Mouse (Mus musculus): ENCODE data around the gene Arhgef28. TPM values are rescaled to one million over a fixed set of nuclear protein-coding genes. Genes with fewer than 3 reads are reported as not detected.

Gene Arhgef28
- polyA plus RNA-seq, 1 experiment from 2014 or later, result 19.3 TPM

DNA sequence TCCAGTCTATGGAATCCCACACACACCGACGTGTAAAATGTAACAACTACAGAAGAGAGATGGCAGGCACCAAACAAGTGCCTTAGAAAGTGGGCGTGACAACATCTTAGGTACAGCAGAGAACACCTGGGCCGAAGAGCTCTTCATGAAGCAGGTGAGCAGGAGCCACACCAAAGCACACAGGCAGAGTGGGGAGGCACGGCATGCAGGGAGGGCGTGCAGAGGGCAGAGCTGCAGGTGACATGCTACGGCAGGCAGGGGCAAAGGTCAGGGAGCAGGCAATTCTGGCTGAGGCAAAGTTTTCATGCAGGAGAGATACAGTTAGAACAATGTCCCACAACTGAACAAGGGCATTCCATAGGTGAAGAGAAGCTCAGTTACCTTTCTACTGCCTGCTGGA is 259.8 kb downstream of the Arhgef28 start:
- WGBS, result 58% methylated on average over 7 of the region's 7 CpGs
- ATAC-seq (ENCODE audit: borderline replicate concordance, extremely low read depth, low FRiP score, low TSS enrichment), result no peak
- no peaks in the 10 kb centered on the region for H3K4me1 ChIP-seq

DNA sequence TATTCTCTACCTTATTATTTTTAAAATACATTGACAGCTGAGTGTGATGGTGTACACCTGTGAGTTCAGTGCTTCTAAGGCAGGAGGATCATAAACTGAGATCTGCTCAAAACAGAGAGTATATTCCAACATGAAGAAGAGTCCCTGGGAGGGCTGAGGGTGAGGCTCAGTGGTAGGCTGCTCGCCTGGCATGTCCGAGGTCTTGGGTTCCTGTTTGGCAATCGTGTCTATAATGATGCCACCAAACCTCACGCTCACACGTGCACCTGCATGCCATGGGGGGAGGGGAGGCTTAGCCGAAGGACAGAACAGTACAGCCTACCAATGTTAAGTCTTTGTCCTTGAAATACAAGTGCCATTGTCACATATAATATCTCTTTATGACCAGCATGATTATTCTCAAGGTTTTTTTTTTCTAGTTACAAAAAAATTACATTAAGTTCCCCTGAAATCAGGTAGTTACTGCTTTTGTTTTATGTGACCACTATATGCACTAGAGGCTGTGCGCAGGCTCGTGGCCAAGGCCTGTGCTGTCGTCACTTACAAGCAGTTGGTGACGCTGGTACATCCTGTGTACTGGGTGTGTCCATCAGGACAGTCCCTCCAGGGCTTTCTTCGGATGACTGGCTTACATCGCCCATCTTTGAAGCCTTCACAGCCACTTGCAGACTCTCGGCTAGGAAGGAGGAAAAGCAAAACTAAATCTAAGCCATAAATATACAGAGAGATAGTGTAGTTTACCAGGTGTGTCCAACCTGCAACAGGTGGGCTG is 264.1 kb downstream of the Arhgef28 start:
- Histone ChIP-seq H3K4me1 (no peaks in the 10 kb centered on the region; the same call in 1 of the 2 replicates), H3K27ac (no peak overlapping the region), H3K9ac (no peak overlapping the region), H3K36me3 (no peaks in the 10 kb centered on the region), H3K4me2 (no peak overlapping the region), H3K4me3 (no peak overlapping the region), H3K9me3 (no peaks in the 10 kb centered on the region), H3K27me3 (no peaks in the 10 kb centered on the region)
- ATAC-seq (ENCODE audit: borderline replicate concordance, extremely low read depth, low FRiP score, low TSS enrichment), result no peak
- 80% methylated on average over 13 of the region's 13 CpGs for WGBS

More for the DNA sequence above, 259.8 kb downstream of the Arhgef28 start:
- Histone ChIP-seq H3K36me3 (no peaks in the 10 kb centered on the region), H3K27ac (no peak overlapping the region), H3K9me3 (no peaks in the 10 kb centered on the region), H3K4me3 (no peak overlapping the region), H3K27me3 (no peaks in the 10 kb centered on the region), H3K9ac (no peak overlapping the region), H3K4me2 (no peak overlapping the region)

DNA sequence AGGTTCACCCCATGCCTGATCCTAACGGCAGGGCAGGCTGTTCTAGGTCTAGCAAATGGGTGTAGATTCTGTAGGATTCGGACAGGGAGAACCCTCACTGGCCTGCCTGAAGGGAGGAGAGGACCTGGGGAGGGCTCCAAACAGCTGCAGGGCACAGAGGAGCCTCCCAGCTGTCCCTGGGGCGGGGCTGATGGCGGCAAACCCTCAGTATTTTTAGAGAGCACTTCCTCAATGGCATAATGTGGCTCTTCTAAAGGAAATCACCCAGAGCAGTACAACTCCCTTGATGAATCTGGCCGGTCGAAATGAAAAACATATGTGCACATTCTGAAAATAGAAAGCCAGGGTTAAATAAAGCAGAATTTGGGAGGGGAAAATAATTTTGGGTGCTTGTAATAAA is 265.1 kb downstream of the Arhgef28 start:
- no peaks in the 10 kb centered on the region; the same call in 1 of the 2 replicates for H3K4me1 ChIP-seq
- H3K4me2 ChIP-seq, result no peak overlapping the region
- 65% methylated on average over 6 of the region's 6 CpGs for WGBS
- no peaks in the 10 kb centered on the region for H3K27me3 ChIP-seq
- H3K9me3 ChIP-seq, result no peaks in the 10 kb centered on the region
- no peak for ATAC-seq (ENCODE audit: borderline replicate concordance, extremely low read depth, low FRiP score, low TSS enrichment)
- H3K4me3 ChIP-seq, result no peak overlapping the region
- no peaks in the 10 kb centered on the region for H3K36me3 ChIP-seq
- H3K27ac ChIP-seq, result no peak overlapping the region
- no peak overlapping the region for H3K9ac ChIP-seq

DNA sequence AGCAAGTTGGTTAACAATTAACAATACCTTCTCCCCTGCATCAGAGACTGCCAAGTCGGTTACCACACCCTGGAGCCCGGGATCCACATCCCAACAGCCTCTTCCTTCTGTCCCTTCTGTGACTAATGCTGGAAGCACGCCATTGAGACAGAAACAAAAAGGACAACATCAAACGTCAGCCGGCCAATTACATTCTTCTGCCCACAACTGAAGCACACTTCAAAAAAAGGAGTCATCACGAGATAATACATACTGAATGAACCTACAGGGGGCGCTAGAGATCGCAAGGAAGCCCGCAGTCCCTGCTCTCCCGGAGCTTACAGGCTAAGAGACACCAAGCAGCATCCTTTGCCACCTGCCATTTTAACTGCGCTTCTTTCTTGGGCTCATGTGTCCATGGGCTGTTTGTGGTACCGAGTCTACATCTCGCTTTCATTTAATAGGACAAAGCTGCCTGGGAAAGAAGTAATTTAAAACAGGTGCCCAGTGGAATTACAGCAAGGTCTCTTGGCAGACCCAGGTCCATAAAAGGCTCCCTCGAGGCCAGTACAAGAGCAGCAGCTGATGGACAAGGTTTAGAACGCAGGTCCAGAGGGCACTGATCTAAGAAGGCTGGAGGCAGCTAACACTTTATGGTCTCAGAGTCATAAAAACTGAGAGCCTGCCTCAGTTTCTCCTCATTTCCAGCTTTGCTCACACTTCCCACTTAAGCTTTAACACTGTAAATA is 266.6 kb downstream of the Arhgef28 start:
- ATAC-seq (ENCODE audit: borderline replicate concordance, extremely low read depth, low FRiP score, low TSS enrichment), result peak; percentile 23; the same call in 1 of the 2 replicates

DNA sequence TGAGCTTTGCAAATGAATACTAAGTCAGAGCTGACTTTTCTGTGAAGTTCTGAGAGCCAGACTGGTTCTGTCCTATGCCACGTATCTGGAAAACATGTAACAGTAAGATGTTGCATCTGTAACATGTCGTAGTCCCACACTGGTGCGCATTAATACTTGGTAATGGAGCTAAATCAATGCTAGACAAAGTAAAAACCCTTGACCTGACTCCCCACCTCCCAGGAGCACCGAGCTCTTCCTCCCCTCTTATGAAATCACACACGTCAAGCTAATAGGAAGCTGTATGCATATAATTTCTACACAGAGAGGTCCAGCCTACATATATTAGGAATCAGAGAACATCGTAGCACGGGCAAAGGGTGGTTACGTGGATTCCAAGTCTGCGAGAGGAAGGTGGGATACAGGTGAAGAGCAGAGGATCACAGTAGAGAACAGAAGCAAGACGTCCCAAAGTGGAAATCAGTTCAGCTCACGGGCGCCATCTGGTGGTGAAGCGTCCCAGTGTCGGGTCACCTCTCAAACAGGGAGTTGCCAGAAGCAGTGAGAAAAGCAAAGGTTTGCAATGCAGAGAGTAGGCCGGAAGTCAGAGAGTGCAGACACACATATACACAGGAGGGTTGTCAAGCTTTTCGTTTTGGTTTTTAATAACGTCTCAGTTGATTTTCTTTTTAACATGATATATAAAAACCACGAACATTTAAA is 267.5 kb downstream of the Arhgef28 start:
- Histone ChIP-seq H3K4me3 (no peak overlapping the region), H3K27me3 (no peaks in the 10 kb centered on the region), H3K9ac (no peak overlapping the region), H3K27ac (no peak overlapping the region), H3K36me3 (no peaks in the 10 kb centered on the region), H3K9me3 (no peaks in the 10 kb centered on the region), H3K4me2 (no peak overlapping the region), H3K4me1 (no peaks in the 10 kb centered on the region; the same call in 1 of the 2 replicates)
- WGBS, result 27% methylated on average over 18 of the region's 18 CpGs
- peak; percentile 35; the same call in 1 of the 2 replicates for ATAC-seq (ENCODE audit: borderline replicate concordance, extremely low read depth, low FRiP score, low TSS enrichment)

More for the DNA sequence above, 266.6 kb downstream of the Arhgef28 start:
- H3K4me1 ChIP-seq, result no peaks in the 10 kb centered on the region; the same call in 1 of the 2 replicates
- H3K36me3 ChIP-seq, result no peaks in the 10 kb centered on the region
- no peak overlapping the region for H3K4me3 ChIP-seq
- 57% methylated on average over 15 of the region's 15 CpGs for WGBS
- no peak overlapping the region for H3K4me2 ChIP-seq
- no peaks in the 10 kb centered on the region for H3K27me3 ChIP-seq
- no peaks in the 10 kb centered on the region for H3K9me3 ChIP-seq
- no peak overlapping the region for H3K9ac ChIP-seq
- H3K27ac ChIP-seq, result no peak overlapping the region

DNA sequence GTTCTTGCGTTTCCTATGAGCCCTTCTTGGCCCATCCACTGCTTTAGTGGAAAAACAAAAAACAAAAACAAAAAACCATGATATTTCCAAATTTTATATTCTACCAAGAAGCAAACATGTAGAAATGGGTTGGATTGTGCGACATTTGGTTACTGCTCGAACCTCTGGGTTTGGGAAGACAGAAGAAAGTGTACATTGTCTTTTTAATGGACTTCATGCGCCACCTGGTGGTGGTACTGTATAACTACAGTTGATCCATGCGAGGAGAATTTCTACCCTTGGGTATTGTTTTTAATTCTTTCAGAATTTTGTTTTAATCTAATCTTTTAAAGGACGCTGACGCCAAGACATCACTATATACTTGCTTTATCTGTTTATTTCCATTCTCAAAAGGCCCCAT is 268.3 kb downstream of the Arhgef28 start:
- no peak for ATAC-seq (ENCODE audit: borderline replicate concordance, extremely low read depth, low FRiP score, low TSS enrichment)

DNA sequence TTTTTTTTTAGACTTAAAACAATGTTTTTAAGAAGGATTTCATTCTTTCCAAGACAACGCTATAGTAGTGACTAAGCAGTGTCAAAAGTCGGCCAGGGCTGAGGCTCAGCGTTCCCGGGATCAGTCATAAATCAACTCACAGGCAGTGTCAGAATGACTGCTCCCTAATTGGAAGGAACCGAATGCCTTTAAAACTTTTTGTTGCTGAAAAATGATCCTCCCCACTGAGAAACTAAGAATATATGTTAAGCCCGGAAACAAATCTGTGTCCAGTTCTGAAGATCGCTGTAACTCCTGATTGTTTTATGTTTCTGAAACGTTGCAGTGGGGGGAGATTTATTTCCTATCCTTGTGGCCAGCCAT is 278.1 kb downstream of the Arhgef28 start:
- H3K27ac ChIP-seq, result no peak overlapping the region
- H3K4me1 ChIP-seq, result peaks cover 15% of the 10 kb centered on the region
- H3K27me3 ChIP-seq, result no peaks in the 10 kb centered on the region
- ATAC-seq (ENCODE audit: borderline replicate concordance, extremely low read depth, low FRiP score, low TSS enrichment), result no peak; the same call in 1 of the 2 replicates
- H3K9me3 ChIP-seq, result no peaks in the 10 kb centered on the region
- H3K9ac ChIP-seq, result no peak overlapping the region
- H3K36me3 ChIP-seq, result no peaks in the 10 kb centered on the region
- WGBS, result 16% methylated on average over 8 of the region's 8 CpGs
- H3K4me3 ChIP-seq, result no peak overlapping the region; the same call in 1 of the 2 replicates
- H3K4me2 ChIP-seq, result peak overlapping the region; percentile 43

More for the DNA sequence above, 268.3 kb downstream of the Arhgef28 start:
- no peaks in the 10 kb centered on the region for H3K9me3 ChIP-seq
- no peaks in the 10 kb centered on the region for H3K36me3 ChIP-seq
- no peak overlapping the region for H3K9ac ChIP-seq
- H3K27ac ChIP-seq, result no peak overlapping the region
- H3K4me2 ChIP-seq, result no peak overlapping the region
- no peaks in the 10 kb centered on the region; the same call in 1 of the 2 replicates for H3K4me1 ChIP-seq
- WGBS, result 16% methylated on average over 7 of the region's 7 CpGs
- H3K27me3 ChIP-seq, result no peaks in the 10 kb centered on the region
- no peak overlapping the region for H3K4me3 ChIP-seq

DNA sequence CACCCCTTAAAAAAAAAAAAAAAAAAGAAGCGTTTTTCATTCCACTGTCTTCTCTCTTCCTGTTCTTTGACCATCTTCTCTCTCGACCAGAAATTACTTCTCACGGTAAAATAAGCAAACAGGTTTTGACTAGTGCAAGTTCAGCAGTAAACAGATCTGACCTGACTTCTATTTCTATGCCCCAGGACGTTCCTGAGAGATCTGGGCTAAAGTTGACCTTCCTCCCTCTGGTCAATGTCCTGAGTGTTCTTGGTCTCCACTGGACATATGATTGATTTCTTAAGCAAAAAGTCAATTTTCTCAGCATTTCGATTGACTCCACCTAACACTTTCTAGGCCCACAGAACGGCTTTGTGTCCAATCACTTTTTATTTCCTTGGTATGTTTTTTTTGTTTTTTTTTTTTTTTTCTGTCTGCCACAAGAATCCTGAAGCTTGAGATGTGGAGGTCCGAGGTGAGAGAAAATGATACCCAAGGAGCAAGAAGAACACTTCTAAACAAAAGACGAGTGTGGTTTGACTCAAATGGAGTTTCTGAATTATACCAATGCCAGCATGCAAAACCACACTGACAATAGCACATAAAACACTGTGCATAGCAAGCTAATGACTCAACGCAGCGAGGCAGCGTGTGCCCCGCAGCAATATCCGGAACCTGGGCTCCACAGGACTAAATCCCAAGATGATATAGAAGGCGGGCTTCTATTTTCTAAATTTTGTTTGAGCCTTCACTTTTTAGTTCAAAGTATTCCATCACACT is 278.7 kb downstream of the Arhgef28 start:
- Histone ChIP-seq H3K9me3 (no peaks in the 10 kb centered on the region), H3K27me3 (no peaks in the 10 kb centered on the region), H3K9ac (no peak overlapping the region), H3K36me3 (no peaks in the 10 kb centered on the region), H3K4me2 (peak overlapping the region; percentile 43), H3K4me3 (no peak overlapping the region; the same call in 1 of the 2 replicates), H3K27ac (no peak overlapping the region), H3K4me1 (peaks cover 15% of the 10 kb centered on the region)
- 35% methylated on average over 14 of the region's 14 CpGs for WGBS
- no peak for ATAC-seq (ENCODE audit: borderline replicate concordance, extremely low read depth, low FRiP score, low TSS enrichment)

DNA sequence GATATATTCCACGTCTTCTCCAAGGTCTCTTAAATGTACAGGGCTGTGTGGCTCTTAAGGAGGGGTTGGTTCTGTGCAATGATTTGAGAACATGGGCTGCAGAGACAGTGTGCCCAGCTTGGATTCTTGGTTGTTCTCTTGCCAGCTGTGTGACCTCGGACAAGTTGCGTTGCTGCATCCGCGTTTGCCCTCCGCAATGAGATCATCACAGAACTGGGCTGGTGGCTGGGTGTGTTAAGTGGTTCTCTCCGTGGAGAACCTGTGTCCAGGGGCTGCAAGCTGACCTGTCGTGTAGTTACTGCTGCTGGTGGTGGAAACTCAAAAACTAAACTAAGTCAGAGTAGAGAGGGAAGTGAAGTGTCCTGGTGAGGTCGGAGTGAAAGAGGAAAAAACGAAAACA is 279.9 kb downstream of the Arhgef28 start:
- Histone ChIP-seq H3K9me3 (no peaks in the 10 kb centered on the region), H3K27ac (0 out of 2 replicates have a peak overlapping the region, but pooled peaks have one; percentile 15), H3K9ac (no peak overlapping the region), H3K4me2 (no peak overlapping the region), H3K4me1 (peaks cover 15% of the 10 kb centered on the region), H3K36me3 (no peaks in the 10 kb centered on the region), H3K4me3 (no peak overlapping the region), H3K27me3 (no peaks in the 10 kb centered on the region)
- ATAC-seq (ENCODE audit: borderline replicate concordance, extremely low read depth, low FRiP score, low TSS enrichment), result no peak
- 59% methylated on average over 10 of the region's 10 CpGs for WGBS

DNA sequence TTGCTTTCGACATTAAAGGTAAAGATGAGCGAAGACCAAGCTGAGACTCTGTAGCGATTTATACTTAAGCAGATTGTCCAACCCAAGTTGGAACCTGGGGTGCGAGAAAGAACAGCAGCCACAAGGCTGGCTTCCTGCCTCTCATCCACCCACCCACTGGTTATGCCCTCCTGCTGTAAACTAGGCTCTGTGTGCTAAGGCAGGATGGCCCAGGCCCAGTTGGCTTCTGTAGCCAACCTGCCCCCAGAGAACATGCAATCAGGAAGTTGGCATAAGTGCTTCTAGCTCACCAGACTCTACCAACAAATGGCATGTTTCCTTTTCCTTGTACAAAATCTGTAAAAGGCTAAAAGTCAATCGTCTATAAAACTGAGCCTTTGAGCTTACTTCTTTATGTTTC is 283.2 kb downstream of the Arhgef28 start:
- Histone ChIP-seq H3K27me3 (no peaks in the 10 kb centered on the region), H3K9me3 (no peaks in the 10 kb centered on the region), H3K36me3 (no peaks in the 10 kb centered on the region), H3K4me3 (no peak overlapping the region), H3K4me1 (peaks cover 15% of the 10 kb centered on the region), H3K27ac (no peak overlapping the region), H3K4me2 (no peak overlapping the region), H3K9ac (no peak overlapping the region)
- ATAC-seq (ENCODE audit: borderline replicate concordance, extremely low read depth, low FRiP score, low TSS enrichment), result no peak
- WGBS, result 92% methylated on average over 5 of the region's 5 CpGs

DNA sequence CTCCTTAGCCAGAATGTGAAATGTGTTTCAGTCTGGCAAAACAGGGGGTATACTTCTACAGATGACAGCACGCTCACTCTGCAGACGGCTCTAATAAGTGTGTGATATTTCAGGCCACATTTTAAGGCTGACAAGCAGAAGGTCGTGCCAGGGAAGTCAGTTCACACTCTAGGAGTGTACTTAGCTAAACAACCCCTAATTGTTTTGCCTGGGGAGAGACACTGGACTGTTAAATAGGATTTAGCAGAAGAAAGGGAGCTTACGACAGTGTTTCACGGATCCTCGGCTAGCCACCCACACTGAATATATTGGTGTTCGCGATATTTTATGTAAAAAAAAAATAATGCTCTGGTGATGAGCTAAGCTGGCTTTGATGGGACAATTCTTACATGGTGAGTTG is 286.6 kb downstream of the Arhgef28 start:
- Histone ChIP-seq H3K27me3 (no peaks in the 10 kb centered on the region), H3K27ac (no peak overlapping the region), H3K9me3 (no peaks in the 10 kb centered on the region), H3K36me3 (no peaks in the 10 kb centered on the region), H3K4me2 (no peak overlapping the region), H3K4me3 (no peak overlapping the region), H3K9ac (no peak overlapping the region), H3K4me1 (0 out of 2 replicates have a peak, but pooled peaks cover 3% of the 10 kb centered on the region)
- no peak for ATAC-seq (ENCODE audit: borderline replicate concordance, extremely low read depth, low FRiP score, low TSS enrichment)
- 49% methylated on average over 8 of the region's 8 CpGs for WGBS

All from lung, embryonic 15.5 days (tissue).